Mouse (Mus musculus) E14TG2a.4 (cell line): Measurements from ENCODE around the gene Alox8.

ENCODE experiments used
- CTCF ChIP-seq: conservative IDR thresholded peaks from 2 replicates; pipeline ENCODE4 v1.5.1; 2014; ENCODE audit warnings: low read length
- POU5F1 ChIP-seq: IDR thresholded peaks from 2 replicates; pipeline ENCODE4 v1.6.1; 2014; ENCODE audit warnings: low read length, borderline replicate concordance

DNA sequence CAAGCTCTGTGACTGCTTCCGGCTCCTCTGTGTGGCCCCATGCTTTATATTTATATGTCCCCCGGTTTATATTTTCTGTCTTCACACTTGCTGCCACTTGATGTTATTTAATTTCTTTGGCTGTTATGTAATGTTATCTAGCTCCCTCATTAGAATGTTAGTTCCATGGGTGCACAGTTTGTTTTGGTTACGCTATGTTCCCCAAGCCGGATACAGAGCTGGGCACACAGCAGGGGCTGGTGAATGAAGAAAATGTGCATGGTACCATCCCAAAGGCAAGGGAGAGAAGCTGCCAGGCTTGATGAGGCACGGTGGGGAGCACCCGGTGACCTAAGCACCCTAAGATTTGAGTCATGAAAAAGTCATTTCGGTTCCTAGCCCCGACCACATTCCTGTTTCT lies 43.8 kb downstream of the Alox8 start:
- TF ChIP-seq CTCF: no peak
- no peak for TF ChIP-seq POU5F1
